Mouse (Mus musculus) small intestine, adult 2 months (tissue): ENCODE results near the gene Col7a1. TPM values are rescaled to one million over a fixed set of nuclear protein-coding genes. Genes with fewer than 3 reads are reported as not detected.

ENCODE experiments used
- H3K27ac ChIP-seq: fragments of 200-500 bp; 2 replicates; pipeline ENCODE4 v1.5.1; 2012; ENCODE audit warnings: low read depth, low read length, control low read depth, inconsistent platforms; ENCODE audit not compliant: insufficient read depth
- H3K27me3 ChIP-seq: fragments of 200-500 bp; 2 replicates; pipeline ENCODE4 v1.6.1; 2012; ENCODE audit warnings: mild to moderate bottlenecking, moderate library complexity, low read length, inconsistent platforms; ENCODE audit not compliant: control insufficient read depth, insufficient read depth
- H3K36me3 ChIP-seq: fragments of 200-500 bp; 2 replicates; pipeline ENCODE4 v1.6.1; 2012; ENCODE audit warnings: mild to moderate bottlenecking, low read length, control low read depth, inconsistent platforms; ENCODE audit not compliant: control insufficient read depth, insufficient read depth
- H3K4me1 ChIP-seq: fragments of 200-500 bp; 2 replicates; pipeline ENCODE4 v1.6.1; 2012; ENCODE audit warnings: low read length, inconsistent platforms, mixed read lengths; ENCODE audit not compliant: control insufficient read depth, insufficient read depth, insufficient read length
- H3K4me3 ChIP-seq: fragments of 200-500 bp; 2 replicates; pipeline ENCODE4 v1.5.1; 2012; ENCODE audit warnings: low read depth, mild to moderate bottlenecking, control low read depth, inconsistent platforms, low read length, moderate library complexity
- CTCF ChIP-seq: fragments of 200-500 bp; IDR thresholded peaks from 2 replicates; pipeline ENCODE4 v1.5.1; 2012; ENCODE audit warnings: low read depth, mild to moderate bottlenecking, control low read depth, inconsistent platforms, low read length, moderate library complexity, mixed read lengths; ENCODE audit not compliant: insufficient replicate concordance, insufficient read length; ENCODE audit errors: extremely low read depth
- POLR2A ChIP-seq: fragments of 200-500 bp; IDR thresholded peaks from 2 replicates; pipeline ENCODE4 v1.6.1; 2012; ENCODE audit warnings: low read depth, mild to moderate bottlenecking, control low read depth, inconsistent platforms, low read length, moderate library complexity
- WGBS: fragments of 180-500 bp; shearing (Covaris S2); methylation state at CpG from one replicate; pipeline ENCODE4 v1.1.7; 2018; 5-methylcytosine and 5-hydroxymethylcytosine counted together
- polyA plus RNA-seq: library from polyadenylated mRNA; depleted of rRNA; stranded (reverse); fragments of >200 nt; gene quantifications from 2 replicates; pipeline ENCODE4 v1.2.3, GENCODE M21; 2012; rRNA removed

The Col7a1 gene
- polyA plus RNA-seq, 1 experiment, result 3.4 TPM

DNA sequence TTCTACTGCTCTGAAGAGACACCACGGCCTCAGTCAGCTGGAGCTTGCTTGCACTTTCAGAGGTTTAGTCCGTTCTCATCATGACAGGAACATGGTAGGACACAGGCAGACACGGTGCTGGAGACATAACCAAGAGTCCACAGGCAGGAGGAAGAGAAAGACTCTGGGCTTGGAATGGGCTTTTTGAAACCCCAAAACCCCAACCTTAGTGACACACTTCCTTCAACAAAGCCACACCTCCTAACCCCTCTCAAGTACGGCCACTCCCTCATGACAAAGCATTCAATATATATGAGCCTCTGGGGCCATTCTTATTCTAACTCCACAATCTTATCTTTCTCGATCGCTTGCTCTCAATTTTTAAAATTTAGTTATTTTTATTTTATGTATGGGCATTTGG is 79.0 kb downstream of the Col7a1 start:
- Histone ChIP-seq H3K4me1 (peaks cover 8% of the 10 kb centered on the region), H3K27me3 (no peaks in the 10 kb centered on the region), H3K4me3 (no peak overlapping the region), H3K27ac (no peak overlapping the region), H3K36me3 (peaks cover 21% of the 10 kb centered on the region)
- WGBS, result 71% methylated on average over 6 of the region's 6 CpGs
- TF ChIP-seq POLR2A (no peak), CTCF (no peak)

Other genes starting within 250 kb of the Col7a1 start
- 45.0 and 53.8 TPM in 2 replicates for gene Ip6k2, start 169.8 kb upstream of the Col7a1 start, polyA plus RNA-seq
- 13.5 and 18.1 TPM in 2 replicates for gene Nckipsd, start 145.2 kb upstream of the Col7a1 start, polyA plus RNA-seq
- gene Celsr3, start 127.3 kb upstream of the Col7a1 start, polyA plus RNA-seq, result 1.5 and 1.7 TPM in 2 replicates
- 734 and 815 TPM in 2 replicates for gene Slc26a6, start 100.3 kb upstream of the Col7a1 start, polyA plus RNA-seq
- 33.6 and 39.0 TPM in 2 replicates for gene Tmem89, start 39.0 kb upstream of the Col7a1 start, polyA plus RNA-seq
- 991 and 1,216 TPM in 2 replicates for gene Uqcrc1, start 17.0 kb upstream of the Col7a1 start, polyA plus RNA-seq
- gene Ucn2, start 32.4 kb downstream of the Col7a1 start, polyA plus RNA-seq, result 0.23 and 0.56 TPM in 2 replicates
- gene Pfkfb4, start 38.2 kb downstream of the Col7a1 start, polyA plus RNA-seq, result 53.2 and 121 TPM in 2 replicates
- 406 and 675 TPM in 2 replicates for gene Shisa5, start 85.0 kb downstream of the Col7a1 start, polyA plus RNA-seq
- 51.9 and 174 TPM in 2 replicates for gene Trex1, start 106.1 kb downstream of the Col7a1 start, polyA plus RNA-seq
- 5.8 and 10.7 TPM in 2 replicates for gene Atrip, start 120.5 kb downstream of the Col7a1 start, polyA plus RNA-seq
- gene Ccdc51, start 128.9 kb downstream of the Col7a1 start, polyA plus RNA-seq, result 5.5 and 11.3 TPM in 2 replicates
- gene Tma7, start 129.0 kb downstream of the Col7a1 start, polyA plus RNA-seq, result 0.58 and 1.6 TPM in 2 replicates
- 2.6 and 3.4 TPM in 2 replicates for gene Plxnb1, start 141.8 kb downstream of the Col7a1 start, polyA plus RNA-seq
- gene Fbxw21, start 208.5 kb downstream of the Col7a1 start, polyA plus RNA-seq, result not detected in 2 replicates
- gene Fbxw13, start 242.4 kb downstream of the Col7a1 start, polyA plus RNA-seq, result 0.09 TPM in 1 of 2 replicates, not detected in the other